Mouse (Mus musculus) megakaryocyte, embryonic 14.5 days (primary cell): ENCODE data around the gene Leo1.

Experiments used
- FLI1 ChIP-seq: IDR thresholded peaks from 2 replicates; pipeline ENCODE4 v1.6.1; 2012; ENCODE audit warnings: low read length, inconsistent platforms, mixed read lengths
- GATA1 ChIP-seq: IDR thresholded peaks from 3 replicates; pipeline ENCODE4 v1.6.1; 2012; ENCODE audit warnings: mixed read lengths, low read length, inconsistent platforms, borderline replicate concordance

DNA sequence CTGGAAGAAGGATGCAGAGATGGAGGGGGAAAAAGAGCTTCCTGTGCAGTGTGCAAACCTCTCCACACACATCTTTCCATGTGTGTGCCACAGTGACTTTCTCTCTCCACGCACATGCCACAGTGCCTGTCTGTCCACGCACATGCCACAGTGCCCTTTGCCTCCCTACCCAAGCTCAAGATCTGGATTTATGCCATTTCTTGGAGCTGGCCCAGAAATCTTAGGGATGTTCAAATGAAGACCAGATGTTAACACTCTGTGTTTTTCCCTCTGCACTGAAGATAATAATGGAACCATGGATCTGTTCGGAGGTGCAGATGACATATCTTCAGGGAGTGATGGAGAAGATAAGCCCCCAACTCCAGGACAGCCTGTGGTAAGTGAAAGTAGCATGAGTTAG lies 6.7 kb downstream of the Leo1 start:
- TF ChIP-seq GATA1 (no peak), FLI1 (no peak)
